Mouse (Mus musculus) lung, embryonic 16.5 days (tissue): ENCODE measurements at regions not wholly inside any gene's neighbourhood (a gene's known extent, or its start where the extent isn't known, plus 50 kb on each side); places are given as distances from the start of the nearest gene placed in this dataset.

ENCODE experiments used
- ATAC-seq: fragments of 200-750 bp; cut with Nextera tagmentation; 2 replicates; pipeline ENCODE4 v1.8.0; 2017; ENCODE audit warnings: low read depth, mild to moderate bottlenecking, moderate library complexity
- H3K27ac ChIP-seq: fragments of 300-500 bp; sonication (generic); 2 replicates; pipeline ENCODE4 v1.5.1; 2014; ENCODE audit warnings: mild to moderate bottlenecking, control low read depth, low read length
- H3K27me3 ChIP-seq: fragments of 300-500 bp; sonication (generic); 2 replicates; pipeline ENCODE4 v1.6.1; 2014; ENCODE audit warnings: low read depth, low read length, mixed read lengths; ENCODE audit not compliant: control insufficient read depth, insufficient read depth
- H3K36me3 ChIP-seq: fragments of 300-500 bp; sonication (generic); 2 replicates; pipeline ENCODE4 v1.6.1; 2014; ENCODE audit warnings: low read length; ENCODE audit not compliant: control insufficient read depth, insufficient read depth
- H3K4me1 ChIP-seq: fragments of 300-500 bp; sonication (generic); replicated peaks from 2 replicates; pipeline ENCODE4 v1.6.1; 2014; ENCODE audit warnings: low read length, mixed read lengths; ENCODE audit not compliant: control insufficient read depth, insufficient read depth
- H3K4me2 ChIP-seq: fragments of 300-500 bp; sonication (generic); 2 replicates; pipeline ENCODE4 v1.6.1; 2014; ENCODE audit warnings: low read depth, low read length, control low read depth
- H3K4me3 ChIP-seq: fragments of 300-500 bp; sonication (generic); 2 replicates; pipeline ENCODE4 v1.5.1; 2014; ENCODE audit warnings: mild to moderate bottlenecking, low read length, control low read depth
- H3K9ac ChIP-seq: fragments of 300-500 bp; sonication (generic); 2 replicates; pipeline ENCODE4 v1.6.1; 2014; ENCODE audit warnings: low read length, control low read depth
- H3K9me3 ChIP-seq: fragments of 300-500 bp; sonication (generic); 2 replicates; pipeline ENCODE4 v1.6.1; 2016; ENCODE audit warnings: low read length; ENCODE audit not compliant: control insufficient read depth
- WGBS: fragments of 180-500 bp; shearing (Covaris S2); extraction: QIAGEN DNeasy Blood & Tissue Kit; methylation state at CpG from one replicate; pipeline ENCODE4 v1.1.7; 2014; 5-methylcytosine and 5-hydroxymethylcytosine counted together

DNA sequence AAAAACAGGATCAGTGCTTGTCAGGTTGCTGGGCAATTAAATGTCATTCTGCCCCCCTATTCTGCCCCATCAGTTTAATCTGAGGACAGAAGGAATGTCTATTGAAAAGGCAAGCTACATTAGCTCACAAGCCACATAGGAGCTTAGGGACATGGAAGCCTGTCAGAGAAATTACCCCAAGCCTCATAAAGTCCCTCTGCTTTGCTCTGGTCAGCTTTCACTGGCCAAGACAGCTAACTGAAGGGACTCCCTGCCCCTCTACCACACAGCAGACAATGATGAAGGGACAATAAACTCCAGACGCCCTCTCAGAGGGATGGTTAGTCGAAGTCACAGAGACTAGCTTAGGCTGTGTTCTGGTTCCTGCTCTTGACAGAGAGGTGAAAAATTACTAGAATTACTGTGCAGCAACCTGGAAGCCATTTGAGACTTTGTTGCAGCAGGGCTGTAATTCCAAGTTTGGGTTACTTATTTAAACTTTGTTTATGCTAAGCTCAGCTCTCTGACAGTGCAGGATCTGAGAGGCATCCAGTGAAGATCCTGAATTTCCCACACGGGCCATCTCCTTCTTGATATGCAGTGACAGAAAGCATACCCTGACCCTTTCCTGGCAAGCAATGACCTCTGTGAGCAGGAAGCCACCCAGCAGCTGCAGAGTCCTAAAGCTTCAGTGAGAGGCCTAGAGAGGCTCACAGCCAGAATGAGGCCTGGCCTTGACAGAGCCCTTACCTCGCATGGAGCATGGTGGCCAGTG is 95.2 kb upstream of the Tmtc1 start:
- no peaks in the 10 kb centered on the region for H3K27me3 ChIP-seq
- H3K27ac ChIP-seq: no peak overlapping the region
- no peaks in the 10 kb centered on the region for H3K4me1 ChIP-seq
- no peak for ATAC-seq
- H3K9me3 ChIP-seq: no peaks in the 10 kb centered on the region
- 49% methylated on average over 4 of the region's 4 CpGs for WGBS
- no peak overlapping the region for H3K9ac ChIP-seq
- H3K36me3 ChIP-seq: no peaks in the 10 kb centered on the region
- H3K4me3 ChIP-seq: no peak overlapping the region
- no peak overlapping the region for H3K4me2 ChIP-seq

DNA sequence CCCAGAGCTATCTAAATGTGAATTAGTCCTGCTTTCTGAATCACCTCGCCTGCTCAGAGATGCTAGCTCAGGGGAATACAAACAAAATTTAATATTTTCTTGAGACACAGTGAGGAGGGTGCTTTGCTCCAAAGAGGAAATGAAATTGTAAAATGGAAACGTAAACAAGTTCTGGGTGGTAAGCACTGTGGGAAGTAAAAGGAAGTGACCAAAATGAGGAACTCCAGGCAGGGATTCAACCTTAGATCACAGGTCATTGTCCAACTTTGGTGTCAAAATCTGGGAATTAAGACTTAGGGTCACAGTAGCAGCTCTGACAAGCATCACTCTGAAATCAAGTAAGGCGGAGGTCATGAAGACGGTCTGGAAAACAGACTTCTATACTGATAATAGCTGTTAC is 90.2 kb upstream of the Tmtc1 start:
- 63% methylated on average over 4 of the region's 4 CpGs for WGBS
- no peak for ATAC-seq
- H3K4me2 ChIP-seq: no peak overlapping the region

DNA sequence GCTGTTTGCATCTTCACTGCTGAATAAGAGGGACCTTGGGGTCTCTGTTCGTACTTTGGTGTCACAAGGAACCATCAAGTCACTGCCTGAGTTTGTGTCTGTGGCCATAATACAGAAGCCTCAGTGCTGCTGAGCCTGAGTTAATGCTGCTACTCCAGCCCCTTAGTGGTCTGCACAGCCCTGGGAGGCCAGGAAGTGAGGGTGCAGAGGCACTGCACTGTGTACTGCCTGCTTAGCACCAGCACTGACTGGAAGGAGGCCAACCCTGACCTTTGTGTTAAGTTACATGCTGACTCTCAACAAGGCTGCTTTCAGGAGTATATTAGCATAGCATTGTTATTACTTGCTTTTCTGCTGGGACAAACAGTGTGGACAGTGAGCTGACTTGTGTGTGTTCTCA is 86.9 kb upstream of the Tmtc1 start:
- H3K27ac ChIP-seq: no peak overlapping the region
- H3K4me1 ChIP-seq: no peaks in the 10 kb centered on the region; the same call in 1 of the 2 replicates
- ATAC-seq: no peak
- H3K27me3 ChIP-seq: no peaks in the 10 kb centered on the region
- H3K4me2 ChIP-seq: no peak overlapping the region
- no peak overlapping the region for H3K4me3 ChIP-seq
- no peaks in the 10 kb centered on the region for H3K36me3 ChIP-seq
- no peaks in the 10 kb centered on the region for H3K9me3 ChIP-seq
- WGBS: 85% methylated on average over 1 of the region's 1 CpGs
- H3K9ac ChIP-seq: no peak overlapping the region

More for the DNA sequence above, 90.2 kb upstream of the Tmtc1 start:
- H3K4me3 ChIP-seq: no peak overlapping the region
- H3K27me3 ChIP-seq: no peaks in the 10 kb centered on the region
- H3K9me3 ChIP-seq: no peaks in the 10 kb centered on the region
- H3K27ac ChIP-seq: no peak overlapping the region
- no peaks in the 10 kb centered on the region for H3K36me3 ChIP-seq
- no peaks in the 10 kb centered on the region; the same call in 1 of the 2 replicates for H3K4me1 ChIP-seq
- no peak overlapping the region for H3K9ac ChIP-seq

DNA sequence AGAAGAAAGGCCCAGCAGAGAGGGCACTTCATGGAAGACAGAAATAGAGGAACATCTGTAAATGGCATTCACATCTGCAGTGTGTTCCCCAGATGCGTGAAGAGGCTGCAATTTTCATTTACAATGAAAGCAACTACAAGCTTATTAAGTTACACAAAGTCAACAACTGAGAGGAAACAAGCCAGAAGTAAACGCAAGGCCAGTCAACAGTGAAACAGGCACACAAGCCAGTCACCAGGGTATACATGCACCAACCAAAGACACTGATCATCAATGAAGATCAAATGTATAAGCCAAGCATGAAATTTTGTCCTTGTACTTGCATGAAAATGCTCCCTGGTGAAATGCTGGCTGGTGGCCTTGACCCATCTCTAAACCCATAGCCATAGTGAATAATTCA is 84.4 kb upstream of the Tmtc1 start:
- no peaks in the 10 kb centered on the region for H3K9me3 ChIP-seq
- H3K9ac ChIP-seq: no peak overlapping the region
- no peak for ATAC-seq
- no peak overlapping the region for H3K4me3 ChIP-seq
- H3K27ac ChIP-seq: no peak overlapping the region
- no peaks in the 10 kb centered on the region for H3K4me1 ChIP-seq
- no peaks in the 10 kb centered on the region for H3K36me3 ChIP-seq
- H3K27me3 ChIP-seq: no peaks in the 10 kb centered on the region
- no peak overlapping the region for H3K4me2 ChIP-seq
- WGBS: 79% methylated on average over 2 of the region's 2 CpGs

DNA sequence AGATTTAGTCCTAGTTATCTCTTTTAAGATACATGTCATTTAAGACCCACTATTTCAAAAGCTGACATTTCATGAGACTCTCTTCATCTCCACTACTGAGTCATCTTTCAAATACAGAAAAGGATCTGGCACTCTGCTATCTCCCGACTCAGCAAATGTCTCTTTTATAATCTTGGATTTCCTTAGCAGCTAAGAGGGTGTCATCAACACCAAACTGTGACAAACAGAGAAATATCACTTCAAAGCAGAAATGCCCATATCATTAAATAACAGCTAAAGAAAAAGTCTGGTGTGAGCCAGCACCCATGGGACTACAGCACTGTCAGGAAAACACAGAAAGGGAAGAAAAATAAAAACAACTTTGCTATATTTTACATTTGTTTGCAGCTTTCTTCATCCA is 78.7 kb upstream of the Tmtc1 start:
- Histone ChIP-seq H3K9me3 (no peaks in the 10 kb centered on the region), H3K4me1 (no peaks in the 10 kb centered on the region), H3K36me3 (no peaks in the 10 kb centered on the region), H3K4me3 (no peak overlapping the region), H3K9ac (no peak overlapping the region), H3K27ac (no peak overlapping the region), H3K4me2 (no peak overlapping the region), H3K27me3 (no peaks in the 10 kb centered on the region)
- 43% methylated on average over 1 of the region's 1 CpGs for WGBS
- ATAC-seq: no peak

DNA sequence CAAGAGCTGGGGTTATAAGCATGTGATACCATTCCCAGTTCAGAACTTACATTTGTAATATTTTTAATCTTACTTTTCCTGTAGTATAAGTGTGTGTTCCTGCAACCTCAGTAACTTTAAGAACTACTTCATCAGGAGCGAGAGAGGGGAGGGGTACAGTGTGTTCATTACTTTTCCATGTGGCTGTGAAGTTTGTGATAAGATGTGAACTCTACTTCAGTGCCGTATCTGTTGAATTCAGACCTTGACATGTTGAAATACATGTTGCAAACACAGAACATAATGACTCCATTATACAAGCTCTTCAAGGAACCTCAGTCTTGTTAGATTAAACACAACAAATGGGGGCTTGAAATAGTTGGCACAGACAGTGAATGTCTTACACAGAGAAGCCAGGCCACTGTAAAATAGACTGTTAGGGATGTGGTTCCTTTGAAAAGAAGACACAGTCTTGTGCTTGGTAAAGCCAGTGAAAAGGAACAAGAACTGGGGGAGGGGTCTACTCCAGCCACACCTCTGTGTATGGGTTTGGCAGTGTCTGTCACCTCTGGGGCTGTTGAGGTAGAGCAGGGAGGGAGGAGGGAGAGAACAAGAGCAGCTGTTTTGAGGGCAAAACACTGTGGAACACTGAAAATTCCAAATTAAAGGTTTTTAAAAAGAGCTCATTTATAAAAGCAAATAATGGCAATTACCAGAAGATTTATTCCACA is 73.5 kb upstream of the Tmtc1 start:
- Histone ChIP-seq H3K36me3 (no peaks in the 10 kb centered on the region), H3K9ac (no peak overlapping the region), H3K4me3 (no peak overlapping the region), H3K27me3 (no peaks in the 10 kb centered on the region), H3K4me2 (no peak overlapping the region), H3K27ac (no peak overlapping the region), H3K4me1 (no peaks in the 10 kb centered on the region), H3K9me3 (no peaks in the 10 kb centered on the region)
- ATAC-seq: no peak
- 49% methylated on average over 2 of the region's 2 CpGs for WGBS

DNA sequence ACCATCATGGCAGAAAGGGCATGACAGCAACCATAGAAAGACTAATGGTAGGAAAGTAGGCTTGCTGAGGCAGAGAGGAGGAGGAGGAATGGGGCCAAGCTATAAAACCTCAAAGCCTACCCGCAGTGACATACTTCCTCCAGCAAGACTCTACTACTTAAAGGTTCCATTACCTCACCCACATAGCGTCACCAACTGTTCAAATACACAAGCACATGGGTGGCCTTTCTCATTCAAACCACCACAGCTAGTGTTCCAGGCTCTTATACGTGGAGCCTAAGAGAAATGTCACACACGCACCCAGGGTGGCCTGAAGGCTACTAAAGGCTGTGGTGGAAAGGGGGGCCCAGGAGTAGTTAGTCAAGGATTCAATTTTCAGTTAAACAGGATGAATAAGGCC is 72.5 kb upstream of the Tmtc1 start:
- H3K27ac ChIP-seq: no peak overlapping the region
- no peaks in the 10 kb centered on the region for H3K4me1 ChIP-seq
- no peaks in the 10 kb centered on the region for H3K36me3 ChIP-seq
- 67% methylated on average over 4 of the region's 4 CpGs for WGBS
- no peak overlapping the region for H3K9ac ChIP-seq
- ATAC-seq: no peak
- H3K4me2 ChIP-seq: no peak overlapping the region
- H3K27me3 ChIP-seq: no peaks in the 10 kb centered on the region
- no peak overlapping the region for H3K4me3 ChIP-seq
- H3K9me3 ChIP-seq: no peaks in the 10 kb centered on the region

DNA sequence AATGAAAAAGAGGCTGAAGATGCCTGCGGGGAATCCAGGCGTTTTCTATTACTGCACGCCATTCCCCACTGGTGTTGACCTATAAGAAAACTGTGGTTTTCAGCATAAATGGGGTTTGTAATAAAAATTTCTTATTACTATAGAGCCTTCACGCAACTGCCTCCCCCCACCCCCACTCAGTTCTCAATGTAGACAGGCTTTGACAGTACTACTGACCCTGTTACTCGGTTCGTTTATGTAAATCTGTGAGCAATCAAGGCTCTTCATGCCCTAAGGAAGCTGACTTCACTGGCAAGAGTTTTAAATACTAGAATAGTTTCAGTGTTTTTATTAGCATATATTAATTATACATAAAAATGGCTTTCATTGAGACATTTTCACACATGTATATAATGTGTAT is 70.9 kb upstream of the Tmtc1 start:
- Histone ChIP-seq H3K4me1 (no peaks in the 10 kb centered on the region), H3K36me3 (no peaks in the 10 kb centered on the region), H3K27me3 (no peaks in the 10 kb centered on the region), H3K9ac (no peak overlapping the region), H3K27ac (no peak overlapping the region), H3K4me2 (no peak overlapping the region), H3K9me3 (no peaks in the 10 kb centered on the region), H3K4me3 (no peak overlapping the region)
- 80% methylated on average over 6 of the region's 6 CpGs for WGBS
- no peak for ATAC-seq

DNA sequence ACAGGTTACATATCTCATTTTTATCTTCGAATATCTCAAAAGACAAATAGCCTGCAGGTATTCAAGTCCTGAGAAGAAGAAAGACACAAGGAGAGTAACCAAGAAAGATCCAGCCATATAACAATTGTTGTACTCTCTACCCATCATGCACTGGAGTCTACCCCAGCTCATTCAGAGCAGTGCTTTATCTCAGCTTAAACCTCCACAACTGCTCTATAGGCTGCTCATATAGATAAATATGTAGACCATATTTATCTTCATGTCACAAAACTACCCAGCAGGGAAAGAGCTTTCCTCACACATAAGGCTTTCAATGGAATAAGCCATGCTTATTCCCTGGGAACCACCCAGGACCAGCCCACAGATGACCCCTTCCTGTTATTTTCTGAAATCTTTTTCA is 70.5 kb upstream of the Tmtc1 start:
- Histone ChIP-seq H3K27ac (no peak overlapping the region), H3K36me3 (no peaks in the 10 kb centered on the region), H3K9ac (no peak overlapping the region), H3K4me3 (no peak overlapping the region), H3K9me3 (no peaks in the 10 kb centered on the region), H3K4me1 (no peaks in the 10 kb centered on the region), H3K27me3 (no peaks in the 10 kb centered on the region), H3K4me2 (no peak overlapping the region)
- ATAC-seq: no peak
- WGBS: 87% methylated on average over 1 of the region's 1 CpGs
